Mouse (Mus musculus) adrenal gland, postnatal 14 days (tissue): ENCODE measurements around the gene Stx8. TPM values are rescaled to one million over a fixed set of nuclear protein-coding genes. Genes with fewer than 3 reads are reported as not detected.
A peak's percentile ranks its signal among the peaks of the same experiment; 100 is the strongest.

ENCODE experiments used
- DNase-seq: peaks from one replicate; pipeline ENCODE4 v3.0.0; 2021; ENCODE audit warnings: mixed read lengths
- total RNA-seq: library from RNA; stranded (reverse); gene quantifications from 2 replicates; pipeline ENCODE4 v1.2.3, GENCODE M21; 2021

Stx8 gene
- total RNA-seq, 1 experiment from 2014 or later, result 28.5 TPM

- no peak for DNase-seq
Observed at GRCm38 (mm10) chr11:68036133-68036959, 70.4 kb downstream of the Stx8 start.

- no peak for DNase-seq
Observed at GRCm38 (mm10) chr11:68037093-68037492, 71.1 kb downstream of the Stx8 start.

GRCm38 (mm10) chr11:68038101-68038500 lies 72.1 kb downstream of the Stx8 start:
- DNase-seq, result no peak

- no peak for DNase-seq
Observed at GRCm38 (mm10) chr11:68044181-68044580, 78.2 kb downstream of the Stx8 start.

DNA sequence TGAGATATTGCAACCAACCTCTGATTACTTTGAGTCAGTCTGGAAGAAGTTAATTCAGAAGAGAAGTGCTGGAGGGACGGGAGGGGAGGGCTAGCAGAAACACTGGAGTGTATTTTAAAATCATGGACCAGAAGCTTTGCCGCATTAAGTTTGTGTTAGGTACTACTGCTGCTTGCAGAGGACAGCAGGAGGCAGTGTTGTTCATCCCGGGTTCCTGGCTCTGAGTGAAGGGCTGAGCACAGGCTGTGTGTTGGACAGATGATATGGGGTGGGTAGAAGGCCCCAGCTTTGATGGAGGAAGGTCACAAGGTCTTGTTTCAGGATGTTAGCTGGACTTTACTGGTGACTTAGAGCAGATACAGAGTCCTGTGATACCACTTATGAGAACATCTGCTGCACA lies 80.9 kb downstream of the Stx8 start:
- peak; percentile 38 for DNase-seq

DNA sequence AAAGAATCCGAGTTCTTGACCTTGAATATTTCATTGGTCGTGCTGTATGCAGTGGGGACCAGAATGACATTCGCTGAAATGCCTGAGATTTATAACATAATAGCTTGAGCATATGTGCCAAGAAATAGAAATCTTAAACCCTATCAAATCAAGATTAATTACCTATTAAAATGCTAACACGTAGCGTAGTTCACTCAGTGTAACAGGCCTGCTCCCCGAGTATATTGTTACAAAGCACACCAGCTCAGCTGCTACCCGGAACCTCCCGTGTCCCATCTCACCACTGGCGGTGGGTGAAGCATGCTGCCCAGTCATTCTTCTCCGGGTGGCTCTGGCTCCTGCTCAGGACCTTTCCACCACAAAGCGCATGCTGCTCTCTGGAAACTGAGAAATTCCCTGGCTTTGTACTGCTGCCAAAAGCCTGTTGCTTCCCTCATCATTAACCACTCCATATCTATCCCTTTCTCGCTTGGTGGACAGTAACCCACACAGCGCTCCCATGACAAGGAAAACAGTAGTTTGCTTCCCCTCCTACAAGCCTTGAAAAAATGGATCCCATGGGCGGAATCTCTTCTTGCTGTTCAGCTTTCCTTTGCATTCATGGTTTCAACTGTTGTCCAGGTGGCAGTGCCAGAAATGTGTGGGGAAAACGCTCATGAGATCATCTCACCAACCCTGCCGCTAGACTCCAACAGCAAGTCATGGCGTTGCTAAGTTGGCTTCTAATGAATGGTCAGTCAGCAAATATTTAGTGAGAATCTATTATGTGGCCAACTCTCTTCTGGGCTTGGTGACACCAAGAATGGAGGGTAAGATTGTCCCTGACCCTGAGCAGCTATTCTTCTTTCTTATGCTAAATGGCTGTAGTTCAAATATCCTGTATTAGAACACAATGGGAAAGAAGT lies 83.5 kb downstream of the Stx8 start:
- peak; percentile 59 for DNase-seq

DNA sequence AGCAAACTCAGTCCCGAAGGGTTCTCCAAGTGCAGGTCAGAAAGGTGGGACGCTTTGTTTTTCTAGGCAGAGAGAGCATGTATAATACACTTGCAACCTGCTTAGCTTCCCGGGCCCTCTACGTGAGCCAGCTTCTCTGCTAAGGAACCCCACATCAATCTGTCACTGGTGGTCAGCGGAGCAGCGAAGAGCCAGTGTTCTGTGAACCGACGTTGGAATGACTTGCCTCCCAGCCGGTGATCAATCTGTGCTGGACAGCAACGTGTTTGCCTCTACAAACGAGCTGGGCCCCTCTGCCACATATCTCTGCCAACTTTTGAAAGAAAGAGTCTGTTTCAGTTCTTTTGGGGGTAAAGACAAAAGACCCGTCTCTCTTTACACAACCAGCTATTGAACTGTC lies 84.7 kb downstream of the Stx8 start:
- DNase-seq, result no peak

- DNase-seq, result peak; percentile 34
Observed at GRCm38 (mm10) chr11:68051305-68051704, 85.3 kb downstream of the Stx8 start.

GRCm38 (mm10) chr11:68058466-68059201 lies 92.6 kb downstream of the Stx8 start:
- peak; percentile 25 for DNase-seq

- DNase-seq, result no peak
Observed at GRCm38 (mm10) chr11:68060651-68061050, 94.7 kb downstream of the Stx8 start.

DNA sequence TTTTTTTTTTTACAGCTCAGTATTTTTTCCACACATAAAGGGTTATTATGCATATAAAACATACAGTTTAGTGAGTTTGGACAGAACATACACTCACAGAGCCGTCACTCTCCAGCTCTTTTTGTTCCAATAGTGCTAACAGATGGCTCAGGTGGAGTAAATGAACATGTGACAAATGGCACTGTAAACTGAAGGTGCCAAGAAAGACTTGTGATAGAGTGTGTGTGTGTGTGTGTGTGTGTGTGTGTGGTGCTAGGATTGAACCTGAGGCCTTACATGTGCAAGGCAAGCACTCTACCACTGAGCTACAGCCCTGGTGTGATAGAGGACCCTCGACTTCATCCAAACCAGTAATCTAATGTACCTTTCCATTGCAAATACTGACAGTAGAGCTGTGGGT lies 96.1 kb downstream of the Stx8 start:
- no peak for DNase-seq

GRCm38 (mm10) chr11:68067806-68068205 lies 101.8 kb downstream of the Stx8 start:
- no peak for DNase-seq

GRCm38 (mm10) chr11:68070086-68070485 lies 104.1 kb downstream of the Stx8 start:
- DNase-seq, result no peak

DNA sequence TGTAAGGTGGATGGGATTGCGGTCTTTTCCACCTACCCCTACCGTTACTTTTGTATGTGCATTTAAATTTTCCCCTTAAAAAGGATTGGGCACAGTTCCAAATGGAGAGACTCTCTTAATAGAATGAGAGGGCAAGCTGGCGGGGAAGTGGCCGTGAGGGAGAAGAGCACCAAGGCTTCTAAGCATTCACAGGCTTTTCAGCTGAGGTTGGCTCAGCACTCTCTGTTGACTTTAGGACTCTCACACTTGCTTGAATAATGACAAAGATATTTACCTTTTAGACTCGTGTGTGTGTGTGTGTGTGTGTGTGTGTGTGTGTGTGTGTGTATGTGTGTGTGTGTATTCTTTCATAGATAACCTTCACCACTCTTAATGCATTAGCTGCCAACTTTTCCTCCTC lies 105.8 kb downstream of the Stx8 start:
- no peak for DNase-seq

DNA sequence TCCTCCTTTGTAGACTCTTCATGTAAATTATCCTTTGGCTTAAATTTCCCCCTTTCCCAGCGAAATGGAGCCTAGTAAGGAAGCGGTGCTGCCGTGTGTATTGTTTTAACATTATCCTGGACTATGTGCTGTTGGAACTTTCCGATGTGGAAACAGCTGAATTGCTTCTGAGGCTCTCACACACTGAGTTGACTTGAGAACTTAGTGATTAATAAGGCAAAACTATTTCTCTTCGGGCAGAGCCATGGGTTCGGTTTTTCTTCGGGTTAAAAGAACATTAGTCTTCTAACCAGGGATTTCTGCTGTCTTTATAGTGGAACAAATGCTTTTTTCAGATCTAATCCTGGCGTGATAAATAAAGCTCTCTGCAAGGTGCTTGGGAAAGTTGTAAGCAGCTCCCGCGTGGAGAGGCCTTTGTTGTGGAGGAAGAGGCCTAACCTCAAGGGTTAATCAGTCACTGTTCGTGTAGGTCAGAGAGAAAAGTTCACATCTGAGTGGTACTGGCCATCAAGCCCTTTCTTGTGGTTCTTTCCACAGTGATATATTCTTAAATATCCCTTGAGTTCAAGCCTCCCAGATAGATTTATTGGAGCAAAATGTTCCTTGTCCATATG lies 106.7 kb downstream of the Stx8 start:
- no peak for DNase-seq

- no peak for DNase-seq
Observed at GRCm38 (mm10) chr11:68074686-68075085, 108.7 kb downstream of the Stx8 start.

- DNase-seq, result no peak
Observed at GRCm38 (mm10) chr11:68075331-68075730, 109.3 kb downstream of the Stx8 start.

DNA sequence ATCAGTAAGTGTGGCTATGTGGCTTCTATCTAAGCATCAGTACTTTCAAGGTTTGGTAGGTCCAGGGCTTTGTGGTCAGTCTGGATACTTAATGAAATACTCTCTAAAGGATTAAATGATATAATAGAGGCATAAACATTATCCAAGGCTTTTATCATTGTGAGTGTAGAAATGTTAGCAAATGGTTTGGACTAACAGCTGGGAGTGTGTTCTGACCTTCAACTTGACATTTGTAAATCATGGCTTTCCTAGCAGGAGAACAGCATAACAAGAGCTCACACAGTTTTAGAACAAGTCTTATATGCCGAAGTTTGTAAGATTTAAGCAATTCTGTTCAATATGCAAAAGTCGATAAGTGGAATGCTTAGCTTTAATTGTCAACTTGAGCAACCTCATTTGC lies 113.8 kb downstream of the Stx8 start:
- DNase-seq, result no peak

GRCm38 (mm10) chr11:68080999-68081398 lies 115.0 kb downstream of the Stx8 start:
- DNase-seq, result no peak

DNA sequence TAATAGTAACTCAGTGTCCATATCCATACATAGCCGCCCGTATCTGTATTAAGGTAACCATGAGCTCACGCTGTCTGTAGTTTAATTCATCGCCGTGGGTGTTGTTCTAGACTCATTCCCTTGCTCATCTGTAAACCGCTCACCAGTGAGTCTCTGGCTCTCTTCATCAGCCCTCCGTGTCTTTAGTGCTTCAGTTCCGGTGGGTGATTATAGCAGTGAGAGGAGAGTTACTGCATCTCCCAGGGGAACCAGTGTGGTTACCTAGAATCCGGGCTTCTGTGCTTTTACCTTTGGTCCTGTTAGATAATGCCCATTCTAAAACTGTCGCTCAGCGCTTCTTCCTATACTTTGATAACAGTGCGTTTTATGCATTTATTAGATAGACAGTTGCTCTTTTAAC lies 116.8 kb downstream of the Stx8 start:
- no peak for DNase-seq

DNA sequence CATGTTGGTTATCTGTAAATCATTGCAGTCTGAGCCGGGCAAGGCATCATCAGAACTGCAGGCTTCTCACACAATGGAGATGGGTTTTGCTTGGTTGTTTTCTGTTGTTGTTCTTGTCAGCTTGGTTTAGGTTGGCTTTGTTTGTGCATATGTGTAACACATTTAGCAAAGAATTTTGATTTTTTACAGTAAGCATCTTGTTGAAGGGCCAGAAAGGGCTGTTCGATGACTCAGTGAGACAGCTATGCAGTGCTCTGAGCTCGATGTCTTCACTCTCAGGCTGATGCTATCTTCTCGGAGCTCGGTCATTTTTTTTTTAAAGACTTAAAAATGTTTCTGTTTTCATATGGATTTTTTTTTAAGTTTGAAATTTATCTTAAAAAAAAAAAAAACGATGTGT lies 117.6 kb downstream of the Stx8 start:
- DNase-seq, result no peak

- DNase-seq, result no peak
Observed at GRCm38 (mm10) chr11:68086221-68086620, 120.2 kb downstream of the Stx8 start.
